Mouse (Mus musculus) CH12.LX (cell line): Measurements from ENCODE around the gene Prpf19. TPM values are rescaled to one million over a fixed set of nuclear protein-coding genes. Genes with fewer than 3 reads are reported as not detected.

Experiments
- DNase-seq: peaks from one replicate; pipeline ENCODE4 v3.0.0-alpha.2; 2013; ENCODE audit errors: extremely low read depth
- H3K27ac ChIP-seq: 2 replicates; pipeline ENCODE4 v1.5.1; 2012; ENCODE audit warnings: low read depth, mild to moderate bottlenecking, control low read depth, moderate library complexity; ENCODE audit not compliant: insufficient read depth
- H3K27me3 ChIP-seq: replicated peaks from 2 replicates; pipeline ENCODE3; 2012; ENCODE audit warnings: inconsistent platforms
- H3K36me3 ChIP-seq, 2 experiments: replicated peaks in 1 of 2; 2 replicates each; pipeline versions ENCODE3 to v1.6.1; 2012; ENCODE audit warnings: inconsistent platforms in 1 of 2, low read length in 1 of 2, mild to moderate bottlenecking in 1 of 2, mixed read lengths in 1 of 2, moderate library complexity in 1 of 2; ENCODE audit not compliant: control insufficient read depth in 1 of 2, insufficient read depth in 1 of 2
- H3K4me1 ChIP-seq, 2 experiments: 2 replicates each; pipeline ENCODE4 v1.6.1; 2012; ENCODE audit warnings: inconsistent platforms in 1 of 2, moderate library complexity in 1 of 2; ENCODE audit not compliant: insufficient read depth in 2 of 2, control insufficient read depth in 1 of 2
- H3K4me2 ChIP-seq: 2 replicates; pipeline ENCODE4 v1.6.1; 2012; ENCODE audit warnings: low read depth, mild to moderate bottlenecking, control low read depth; ENCODE audit not compliant: poor library complexity, insufficient read depth, severe bottlenecking
- H3K4me3 ChIP-seq, 3 experiments: fragments of 150-350 bp in 1 of 3; sonication (generic) in 1 of 3; replicated peaks in 1 of 3; 2 replicates each; pipeline versions ENCODE3 to v1.5.1; 2011 to 2012; ENCODE audit warnings: low read depth in 2 of 3, low read length in 2 of 3, mild to moderate bottlenecking in 2 of 3, moderate library complexity in 2 of 3, control low read depth in 1 of 3, improper control_type of control experiment in 1 of 3, inconsistent platforms in 1 of 3, mixed read lengths in 1 of 3; ENCODE audit not compliant: poor library complexity in 1 of 3
- H3K79me2 ChIP-seq: replicated peaks from 2 replicates; pipeline ENCODE4 v1.6.1; 2012; ENCODE audit warnings: mild to moderate bottlenecking, moderate library complexity; ENCODE audit not compliant: control insufficient read depth, poor library complexity, insufficient read depth, severe bottlenecking; ENCODE audit errors: extremely low read depth
- H3K9ac ChIP-seq: 2 replicates; pipeline ENCODE4 v1.6.1; 2012; ENCODE audit warnings: low read depth, mild to moderate bottlenecking, control low read depth, moderate library complexity; ENCODE audit not compliant: insufficient read depth
- H3K9me3 ChIP-seq: replicated peaks from 2 replicates; pipeline ENCODE3; 2012; ENCODE audit warnings: low read length, inconsistent platforms, mixed read lengths
- BHLHE40 ChIP-seq: IDR thresholded peaks from 2 replicates; pipeline ENCODE4 v1.6.1; 2011; ENCODE audit warnings: mild to moderate bottlenecking, low read depth, low read length, improper control_type of control experiment
- CHD1 ChIP-seq: IDR thresholded peaks from 2 replicates; pipeline ENCODE4 v1.6.1; 2012; ENCODE audit warnings: low read depth, low read length, improper control_type of control experiment, inconsistent platforms
- CHD2 ChIP-seq: IDR thresholded peaks from 2 replicates; pipeline ENCODE4 v1.6.1; 2011; ENCODE audit warnings: low read length, improper control_type of control experiment
- CTCF ChIP-seq, 2 experiments: IDR thresholded peaks in 1 of 2; conservative IDR thresholded peaks in 1 of 2; 2 replicates each; pipeline ENCODE4 v1.5.1; 2011 to 2012; ENCODE audit warnings: low read depth in 2 of 2, low read length in 2 of 2, improper control_type of control experiment in 1 of 2, inconsistent platforms in 1 of 2, mild to moderate bottlenecking in 1 of 2, moderate library complexity in 1 of 2
- ELF1 ChIP-seq: IDR thresholded peaks from 2 replicates; pipeline ENCODE4 v1.6.1; 2014; ENCODE audit warnings: low read depth, mild to moderate bottlenecking, inconsistent platforms, low read length, improper control_type of control experiment
- ETS1 ChIP-seq: conservative IDR thresholded peaks from 2 replicates; pipeline ENCODE4 v1.6.1; 2012; ENCODE audit warnings: low read depth, mild to moderate bottlenecking, inconsistent platforms, low read length, improper control_type of control experiment, moderate library complexity
- GABPA ChIP-seq: IDR thresholded peaks from 2 replicates; pipeline ENCODE4 v1.6.1; 2012; ENCODE audit warnings: low read depth, low read length, improper control_type of control experiment, inconsistent platforms; ENCODE audit not compliant: insufficient replicate concordance
- HCFC1 ChIP-seq: IDR thresholded peaks from 2 replicates; pipeline ENCODE4 v1.6.1; 2012; ENCODE audit warnings: low read depth, mild to moderate bottlenecking, inconsistent platforms, low read length, improper control_type of control experiment
- IRF4 ChIP-seq: IDR thresholded peaks from 2 replicates; pipeline ENCODE4 v1.6.1; 2014; ENCODE audit warnings: low read depth, mild to moderate bottlenecking, inconsistent platforms, low read length, improper control_type of control experiment
- JUN ChIP-seq: IDR thresholded peaks from 2 replicates; pipeline ENCODE4 v1.6.1; 2011; ENCODE audit warnings: low read depth, mild to moderate bottlenecking, low read length, improper control_type of control experiment, moderate library complexity; ENCODE audit not compliant: insufficient read depth
- JUND ChIP-seq: conservative IDR thresholded peaks from 2 replicates; pipeline ENCODE4 v1.6.1; 2011; ENCODE audit warnings: low read depth, low read length, improper control_type of control experiment
- KAT2A ChIP-seq: IDR thresholded peaks from 2 replicates; pipeline ENCODE4 v1.6.1; 2012; ENCODE audit warnings: low read length, improper control_type of control experiment, inconsistent platforms; ENCODE audit not compliant: insufficient replicate concordance
- MAFK ChIP-seq: IDR thresholded peaks from 2 replicates; pipeline ENCODE4 v1.6.1; 2011; ENCODE audit warnings: low read length, improper control_type of control experiment; ENCODE audit not compliant: insufficient replicate concordance
- MAX ChIP-seq: IDR thresholded peaks from 2 replicates; pipeline ENCODE4 v1.6.1; 2011; ENCODE audit warnings: low read length, improper control_type of control experiment
- MXI1 ChIP-seq: IDR thresholded peaks from 2 replicates; pipeline ENCODE4 v1.6.1; 2011; ENCODE audit warnings: mild to moderate bottlenecking, low read depth, low read length, improper control_type of control experiment
- MYC ChIP-seq: IDR thresholded peaks from 2 replicates; pipeline ENCODE4 v1.6.1; 2011; ENCODE audit warnings: low read depth, mild to moderate bottlenecking, improper control_type of control experiment, low read length
- NELFE ChIP-seq: IDR thresholded peaks from 2 replicates; pipeline ENCODE4 v1.6.1; 2011; ENCODE audit warnings: low read depth, low read length, improper control_type of control experiment
- NRF1 ChIP-seq: IDR thresholded peaks from 2 replicates; pipeline ENCODE4 v1.6.1; 2014; ENCODE audit warnings: low read depth, mild to moderate bottlenecking, inconsistent platforms, low read length, improper control_type of control experiment, moderate library complexity
- PAX5 ChIP-seq: IDR thresholded peaks from 2 replicates; pipeline ENCODE4 v1.6.1; 2012; ENCODE audit warnings: low read length, inconsistent platforms, mixed read lengths
- POLR2A ChIP-seq: IDR thresholded peaks from 2 replicates; pipeline ENCODE4 v1.6.1; 2011; ENCODE audit warnings: low read depth, mild to moderate bottlenecking, improper control_type of control experiment, low read length
- RAD21 ChIP-seq: IDR thresholded peaks from 2 replicates; pipeline ENCODE4 v1.6.1; 2011; ENCODE audit warnings: low read depth, mild to moderate bottlenecking, low read length, improper control_type of control experiment, moderate library complexity
- RCOR1 ChIP-seq: conservative IDR thresholded peaks from 2 replicates; pipeline ENCODE4 v1.6.1; 2012; ENCODE audit warnings: low read depth, mild to moderate bottlenecking, inconsistent platforms, low read length, improper control_type of control experiment
- SIN3A ChIP-seq: IDR thresholded peaks from 2 replicates; pipeline ENCODE4 v1.6.1; 2012; ENCODE audit warnings: low read length, improper control_type of control experiment, inconsistent platforms
- SMC3 ChIP-seq: IDR thresholded peaks from 2 replicates; pipeline ENCODE4 v1.6.1; 2011; ENCODE audit warnings: low read depth, low read length, improper control_type of control experiment
- TBP ChIP-seq: conservative IDR thresholded peaks from 2 replicates; pipeline ENCODE4 v1.6.1; 2011; ENCODE audit warnings: low read depth, low read length, improper control_type of control experiment
- TCF12 ChIP-seq: IDR thresholded peaks from 2 replicates; pipeline ENCODE4 v1.6.1; 2014; ENCODE audit warnings: low read depth, mild to moderate bottlenecking, inconsistent platforms, low read length, improper control_type of control experiment
- USF1 ChIP-seq: IDR thresholded peaks from 2 replicates; pipeline ENCODE4 v1.6.1; 2014; ENCODE audit warnings: low read depth, mild to moderate bottlenecking, inconsistent platforms, low read length, improper control_type of control experiment
- USF2 ChIP-seq: conservative IDR thresholded peaks from 2 replicates; pipeline ENCODE4 v1.6.1; 2011; ENCODE audit warnings: low read depth, low read length, improper control_type of control experiment
- ZKSCAN1 ChIP-seq: IDR thresholded peaks from 2 replicates; pipeline ENCODE4 v1.6.1; 2012; ENCODE audit warnings: low read depth, inconsistent platforms, low read length, improper control_type of control experiment, borderline replicate concordance
- ZMIZ1 ChIP-seq: IDR thresholded peaks from 2 replicates; pipeline ENCODE4 v1.6.1; 2012; ENCODE audit warnings: low read depth, mild to moderate bottlenecking, inconsistent platforms, low read length, improper control_type of control experiment
- ZNF384 ChIP-seq: IDR thresholded peaks from 2 replicates; pipeline ENCODE4 v1.6.1; 2012; ENCODE audit warnings: low read depth, low read length, improper control_type of control experiment, inconsistent platforms
- dilution Hi-C: fragments of 300-500 bp; cut with MboI; formaldehyde crosslinking; loops from 2 replicates; pipeline ENCODE4 v1.14.3; 2020; ENCODE audit warnings: low sequenced_read_pairs; ENCODE audit not compliant: extremely low pct_unique_long_range_greater_than_20kb, extremely low pct_ligation_motif_present
- in situ Hi-C: fragments of 300-500 bp; cut with MboI; formaldehyde crosslinking; loops from 3 replicates; pipeline ENCODE4 v1.14.3; 2019; ENCODE audit warnings: low sequenced_read_pairs, low pct_ligation_motif_present, low pct_unique_long_range_greater_than_20kb, mixed read lengths
- polyA plus RNA-seq: library from polyadenylated mRNA; unstranded; fragments of >175 nt; gene quantifications from 2 replicates; pipeline ENCODE4 v1.2.1, GENCODE M21; 2012; ENCODE audit warnings: low read depth; ENCODE audit not compliant: insufficient read length
- total RNA-seq, 2 experiments: library from RNA; depleted of rRNA; stranded (reverse); fragments of 300-350 nt in 1 of 2; fragments of >200 nt in 1 of 2; gene quantifications; 2 replicates each; pipeline ENCODE4 v1.2.3; 2012 to 2014

Prpf19 gene
- total and polyA plus RNA-seq, 3 experiments = 115 to 357 (median 355) TPM

DNA sequence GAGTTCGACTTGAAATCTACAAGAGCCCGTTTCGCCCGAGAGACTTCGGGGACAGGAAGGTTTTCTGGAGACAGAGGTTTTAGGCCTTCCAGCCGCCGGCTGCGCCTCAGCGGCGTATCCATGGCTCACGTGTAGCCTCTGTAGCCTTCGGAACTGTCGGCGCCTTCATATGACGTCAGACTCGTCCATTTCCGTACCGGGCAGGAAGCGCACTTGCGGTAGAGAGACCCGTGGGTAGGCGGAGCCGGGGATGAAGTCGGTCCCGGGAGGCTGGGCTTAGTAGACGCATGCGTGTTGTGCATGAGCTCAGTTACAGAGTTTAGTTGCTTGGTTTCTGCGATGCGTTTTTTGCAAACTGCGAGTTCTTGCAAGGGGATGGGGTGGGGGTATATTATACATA, 54.1 kb downstream of the Prpf19 start, which contains the start of gene Ccdc86:
Ccdc86 (minus strand) TSS at position 155 of the 400 bp plus-strand sequence.
- peak within 1 kb of the TSS; percentile 95 for H3K4me2 ChIP-seq
- DNase-seq = peak; percentile 99
- H3K4me1 ChIP-seq = peaks cover 20 to 40% of the 10 kb centered on the region in 2 experiments
- peak within 1 kb of the TSS; percentile 64 for H3K9ac ChIP-seq
- H3K27ac ChIP-seq = no peak within 1 kb of the TSS
- TF ChIP-seq KAT2A = peak; percentile 85; the same call in 1 of the 2 replicates
- TF ChIP-seq ZNF384 = peak; percentile 62; the same call in 1 of the 2 replicates
- no peak for TF ChIP-seq CHD1
- peak; percentile 59 for TF ChIP-seq TBP
- no peak for TF ChIP-seq SMC3
- TF ChIP-seq CTCF (conservative IDR thresholded peaks at IDR 0.05 in 1 of 2, IDR thresholded peaks at IDR 0.05 in 1 of 2; ENCODE audit: low read depth in 2 of 2, low read length in 2 of 2) = no peak
- TF ChIP-seq CHD2 = 0 out of 2 replicates have a peak, but pooled peaks have one; percentile 22
- no peak; the same call in none of the 2 replicates for TF ChIP-seq ZMIZ1
- peak; percentile 37 for TF ChIP-seq ETS1
- peak; percentile 91 for TF ChIP-seq NELFE
- TF ChIP-seq TCF12 = peak; percentile 48; the same call in 1 of the 2 replicates
- peak; percentile 96 for TF ChIP-seq BHLHE40
- TF ChIP-seq RAD21 = no peak
- 0 out of 2 replicates have a peak, but pooled peaks have one; percentile 43 for TF ChIP-seq JUND
- TF ChIP-seq IRF4 = peak; percentile 52; the same call in 1 of the 2 replicates
- no peak; the same call in 1 of the 2 replicates for TF ChIP-seq JUN
- 0 out of 2 replicates have a peak, but pooled peaks have one; percentile 15 for TF ChIP-seq MAFK
- peak; percentile 97 for TF ChIP-seq MYC
- peak; percentile 48; the same call in 1 of the 2 replicates for TF ChIP-seq USF1
- peak; percentile 95 for TF ChIP-seq ELF1
- TF ChIP-seq PAX5 = no peak
- TF ChIP-seq GABPA = peak; percentile 27; the same call in 1 of the 2 replicates
- peak; percentile 96 for TF ChIP-seq MAX
- peak; percentile 92 for TF ChIP-seq HCFC1
- peak; percentile 46; the same call in 1 of the 2 replicates for TF ChIP-seq RCOR1
- TF ChIP-seq MXI1 = peak; percentile 100
- TF ChIP-seq POLR2A = peak; percentile 92
- peak; percentile 99 for TF ChIP-seq SIN3A
- TF ChIP-seq USF2 = peak; percentile 31; the same call in 1 of the 2 replicates
- no peak for TF ChIP-seq ZKSCAN1
- peak; percentile 87 for TF ChIP-seq NRF1
- dilution Hi-C loops = no loop called here
- H3K79me2 ChIP-seq = peaks cover 31% of the 10 kb centered on the region
- in situ Hi-C loops = no loop called here
- H3K4me3 ChIP-seq = peak within 1 kb of the TSS; percentile 76 to 91 (median 85)
- peaks cover 25% of the 10 kb centered on the region for H3K27me3 ChIP-seq
- no peaks in the 10 kb centered on the region for H3K9me3 ChIP-seq
- H3K36me3 ChIP-seq = peaks cover 12 to 31% of the 10 kb centered on the region in 2 experiments
